Mouse (Mus musculus) MEL (cell line): ENCODE data around the gene Kif5a. TPM values are rescaled to one million over a fixed set of nuclear protein-coding genes. Genes with fewer than 3 reads are reported as not detected.

ENCODE experiments used
- DNase-seq: peaks from one replicate; pipeline ENCODE4 v3.0.0; 2011; ENCODE audit warnings: low read depth, low spot score
- H3K27ac ChIP-seq: 2 replicates; pipeline ENCODE4 v1.5.1; 2012; ENCODE audit warnings: low read depth, mild to moderate bottlenecking, control low read depth, low read length, moderate library complexity; ENCODE audit not compliant: control insufficient read depth
- H3K27me3 ChIP-seq, 2 experiments: fragments of 150-350 bp in 1 of 2; sonication (generic) in 1 of 2; 2 replicates each; pipeline ENCODE4 v1.6.1; 2012; ENCODE audit warnings: low read length in 2 of 2, mild to moderate bottlenecking in 2 of 2, improper control_type of control experiment in 1 of 2, moderate library complexity in 1 of 2; ENCODE audit not compliant: insufficient read depth in 2 of 2, control insufficient read depth in 1 of 2
- H3K36me3 ChIP-seq, 2 experiments: 2 replicates each; pipeline ENCODE4 v1.6.1; 2012 to 2014; ENCODE audit warnings: low read length in 2 of 2, improper control_type of control experiment in 1 of 2, inconsistent platforms in 1 of 2, mild to moderate bottlenecking in 1 of 2; ENCODE audit not compliant: insufficient read depth in 2 of 2, control insufficient read depth in 1 of 2
- H3K4me1 ChIP-seq, 2 experiments: fragments of 150-350 bp in 1 of 2; sonication (generic) in 1 of 2; 2 replicates each; pipeline ENCODE4 v1.6.1; 2012; ENCODE audit warnings: low read length in 2 of 2, improper control_type of control experiment in 1 of 2, mild to moderate bottlenecking in 1 of 2; ENCODE audit not compliant: insufficient read depth in 2 of 2, control insufficient read depth in 1 of 2
- H3K4me3 ChIP-seq, 2 experiments: fragments of 150-350 bp in 1 of 2; sonication (generic) in 1 of 2; 2 replicates each; pipeline ENCODE4 v1.5.1; 2012; ENCODE audit warnings: low read depth in 2 of 2, low read length in 2 of 2, mild to moderate bottlenecking in 2 of 2, moderate library complexity in 2 of 2, control low read depth in 1 of 2, improper control_type of control experiment in 1 of 2; ENCODE audit not compliant: control insufficient read depth in 1 of 2, insufficient read depth in 1 of 2
- H3K79me2 ChIP-seq: 2 replicates; pipeline ENCODE4 v1.6.1; 2012; ENCODE audit warnings: mild to moderate bottlenecking, low read length, moderate library complexity; ENCODE audit not compliant: control insufficient read depth, poor library complexity, insufficient read depth
- H3K9ac ChIP-seq: 2 replicates; pipeline ENCODE4 v1.6.1; 2012; ENCODE audit warnings: low read depth, mild to moderate bottlenecking, control low read depth, low read length, moderate library complexity; ENCODE audit not compliant: control insufficient read depth, poor library complexity, severe bottlenecking
- H3K9me3 ChIP-seq: fragments of 150-350 bp; sonication (generic); replicated peaks from 2 replicates; pipeline ENCODE4 v1.6.1; 2012; ENCODE audit warnings: mild to moderate bottlenecking, low read length, improper control_type of control experiment, moderate library complexity; ENCODE audit not compliant: insufficient read depth
- CHD1 ChIP-seq: IDR thresholded peaks from 2 replicates; pipeline ENCODE4 v1.6.1; 2012; ENCODE audit warnings: low read depth, mild to moderate bottlenecking, inconsistent platforms, low read length, improper control_type of control experiment
- CHD2 ChIP-seq: IDR thresholded peaks from 2 replicates; pipeline ENCODE4 v1.6.1; 2011; ENCODE audit warnings: low read length, improper control_type of control experiment
- CTCF ChIP-seq, 3 experiments: IDR thresholded peaks in 2 of 3; conservative IDR thresholded peaks in 1 of 3; 2 replicates each; pipeline ENCODE4 v1.5.1; 2011 to 2012; ENCODE audit warnings: low read length in 3 of 3, low read depth in 2 of 3, mild to moderate bottlenecking in 2 of 3, improper control_type of control experiment in 1 of 3, inconsistent platforms in 1 of 3, mixed read lengths in 1 of 3, moderate library complexity in 1 of 3; ENCODE audit not compliant: control insufficient read depth in 1 of 3, insufficient read depth in 1 of 3, poor library complexity in 1 of 3, severe bottlenecking in 1 of 3
- EP300 ChIP-seq, 2 experiments: IDR thresholded peaks; 2 replicates each; pipeline ENCODE4 v1.6.1; 2011; ENCODE audit warnings: improper control_type of control experiment in 2 of 2, low read length in 2 of 2, low read depth in 1 of 2, mild to moderate bottlenecking in 1 of 2
- GABPA ChIP-seq: IDR thresholded peaks from 2 replicates; pipeline ENCODE4 v1.6.1; 2012; ENCODE audit warnings: low read depth, mild to moderate bottlenecking, inconsistent platforms, low read length, improper control_type of control experiment, moderate library complexity
- GATA1 ChIP-seq: IDR thresholded peaks from 2 replicates; pipeline ENCODE4 v1.6.1; 2011; ENCODE audit warnings: low read depth, low read length, improper control_type of control experiment
- HCFC1 ChIP-seq: IDR thresholded peaks from 2 replicates; pipeline ENCODE4 v1.6.1; 2012; ENCODE audit warnings: low read depth, mild to moderate bottlenecking, inconsistent platforms, low read length, improper control_type of control experiment, moderate library complexity
- MAZ ChIP-seq: IDR thresholded peaks from 2 replicates; pipeline ENCODE4 v1.6.1; 2012; ENCODE audit warnings: low read depth, mild to moderate bottlenecking, inconsistent platforms, low read length, improper control_type of control experiment
- MEF2A ChIP-seq: IDR thresholded peaks from 2 replicates; pipeline ENCODE4 v1.6.1; 2014; ENCODE audit warnings: low read depth, mild to moderate bottlenecking, inconsistent platforms, low read length, improper control_type of control experiment; ENCODE audit not compliant: poor library complexity, insufficient replicate concordance, severe bottlenecking; ENCODE audit errors: extremely low read depth
- MXI1 ChIP-seq: IDR thresholded peaks from 2 replicates; pipeline ENCODE4 v1.6.1; 2011; ENCODE audit warnings: mild to moderate bottlenecking, low read depth, low read length, improper control_type of control experiment
- MYB ChIP-seq: IDR thresholded peaks from 2 replicates; pipeline ENCODE4 v1.6.1; 2011; ENCODE audit warnings: mild to moderate bottlenecking, low read depth, low read length, improper control_type of control experiment
- MYC ChIP-seq: IDR thresholded peaks from 2 replicates; pipeline ENCODE4 v1.6.1; 2011; ENCODE audit warnings: low read depth, mild to moderate bottlenecking, low read length, improper control_type of control experiment, moderate library complexity
- NRF1 ChIP-seq: IDR thresholded peaks from 2 replicates; pipeline ENCODE4 v1.6.1; 2014; ENCODE audit warnings: low read depth, mild to moderate bottlenecking, inconsistent platforms, low read length, improper control_type of control experiment, moderate library complexity; ENCODE audit not compliant: poor library complexity, insufficient read depth, severe bottlenecking
- POLR2A ChIP-seq, 2 experiments: IDR thresholded peaks; 2 replicates each; pipeline ENCODE4 v1.6.1; 2011 to 2012; ENCODE audit warnings: low read length in 2 of 2, mild to moderate bottlenecking in 2 of 2, control low read depth in 1 of 2, improper control_type of control experiment in 1 of 2, low read depth in 1 of 2, moderate library complexity in 1 of 2; ENCODE audit not compliant: control insufficient read depth in 1 of 2, insufficient read depth in 1 of 2, poor library complexity in 1 of 2
- POLR2AphosphoS2 ChIP-seq: IDR thresholded peaks from 2 replicates; pipeline ENCODE4 v1.6.1; 2011; ENCODE audit warnings: low read length, improper control_type of control experiment
- RAD21 ChIP-seq: IDR thresholded peaks from 2 replicates; pipeline ENCODE4 v1.6.1; 2011; ENCODE audit warnings: mild to moderate bottlenecking, low read depth, low read length, improper control_type of control experiment
- RCOR1 ChIP-seq: IDR thresholded peaks from 2 replicates; pipeline ENCODE4 v1.6.1; 2012; ENCODE audit warnings: low read depth, mild to moderate bottlenecking, inconsistent platforms, low read length, improper control_type of control experiment
- SMC3 ChIP-seq: IDR thresholded peaks from 2 replicates; pipeline ENCODE4 v1.6.1; 2011; ENCODE audit warnings: low read depth, low read length, improper control_type of control experiment
- USF1 ChIP-seq: IDR thresholded peaks from 2 replicates; pipeline ENCODE4 v1.6.1; 2014; ENCODE audit warnings: low read depth, mild to moderate bottlenecking, inconsistent platforms, low read length, improper control_type of control experiment, moderate library complexity
- USF2 ChIP-seq, 2 experiments: IDR thresholded peaks; 2 replicates each; pipeline ENCODE4 v1.6.1; 2011 to 2012; ENCODE audit warnings: improper control_type of control experiment in 2 of 2, low read length in 2 of 2, borderline replicate concordance in 1 of 2, inconsistent platforms in 1 of 2, low read depth in 1 of 2, mild to moderate bottlenecking in 1 of 2; ENCODE audit not compliant: insufficient read depth in 1 of 2
- ZKSCAN1 ChIP-seq: IDR thresholded peaks from 2 replicates; pipeline ENCODE4 v1.6.1; 2012; ENCODE audit warnings: low read depth, mild to moderate bottlenecking, inconsistent platforms, low read length, improper control_type of control experiment, moderate library complexity
- ZNF384 ChIP-seq: IDR thresholded peaks from 2 replicates; pipeline ENCODE4 v1.6.1; 2012; ENCODE audit warnings: low read depth, mild to moderate bottlenecking, inconsistent platforms, low read length, improper control_type of control experiment
- polyA plus RNA-seq, 2 experiments: library from polyadenylated mRNA; stranded (reverse) in 1 of 2; unstranded in 1 of 2; fragments of >175 nt in 1 of 2; fragments of >200 nt in 1 of 2; gene quantifications; 2 replicates each; pipeline versions ENCODE4 v1.2.1 to v1.2.4; 2012; ENCODE audit warnings: low replicate concordance in 2 of 2, low read depth in 1 of 2; ENCODE audit not compliant: insufficient read length in 2 of 2, insufficient read depth in 1 of 2, missing spikeins in 1 of 2
- total RNA-seq: library from RNA; depleted of rRNA; stranded (reverse); fragments of 300-350 nt; gene quantifications from 2 replicates; pipeline ENCODE4 v1.2.3, GENCODE M21; 2012

Kif5a gene
- total and polyA plus RNA-seq, 3 experiments = 0.42 to 1.3 TPM; not detected in 1

GRCm38 (mm10) chr10:127250810-127251209 is 12.3 kb downstream of the Kif5a start:
- Histone ChIP-seq H3K79me2 (no peaks in the 10 kb centered on the region), H3K4me1 (no peaks in the 10 kb centered on the region), H3K4me3 (no peak overlapping the region), H3K27ac (no peak overlapping the region), H3K27me3 (no peaks in the 10 kb centered on the region), H3K9me3 (no peaks in the 10 kb centered on the region), H3K9ac (no peak overlapping the region), H3K36me3 (no peaks in the 10 kb centered on the region)
- DNase-seq = no peak
- TF ChIP-seq USF1 (no peak), RCOR1 (no peak), MYC (no peak), USF2 (IDR thresholded peaks at IDR 0.05; ENCODE audit: borderline replicate concordance in 1 of 2, insufficient read depth in 1 of 2, low read depth in 1 of 2, low read length in 2 of 2) (no peak), GABPA (no peak), RAD21 (no peak), MAZ (no peak), CHD1 (no peak), CHD2 (no peak), POLR2A (IDR thresholded peaks at IDR 0.05; ENCODE audit: control insufficient read depth in 1 of 2, insufficient read depth in 1 of 2, low read depth in 1 of 2, low read length in 2 of 2, poor library complexity in 1 of 2) (no peak), NRF1 (no peak)

- no peak overlapping the region for H3K27ac ChIP-seq
- no peaks in the 10 kb centered on the region for H3K36me3 ChIP-seq
- TF ChIP-seq RAD21 (no peak), EP300 (IDR thresholded peaks at IDR 0.05; ENCODE audit: low read depth in 1 of 2, low read length in 2 of 2) (no peak), ZNF384 (no peak), SMC3 (no peak), POLR2AphosphoS2 (no peak), HCFC1 (no peak), ZKSCAN1 (no peak), POLR2A (IDR thresholded peaks at IDR 0.05; ENCODE audit: control insufficient read depth in 1 of 2, insufficient read depth in 1 of 2, low read depth in 1 of 2, low read length in 2 of 2, poor library complexity in 1 of 2) (no peak), GATA1 (no peak), CTCF (IDR thresholded peaks at IDR 0.05 in 2 of 3, conservative IDR thresholded peaks at IDR 0.05 in 1 of 3; ENCODE audit: control insufficient read depth in 1 of 3, insufficient read depth in 1 of 3, low read depth in 2 of 3, low read length in 3 of 3, poor library complexity in 1 of 3, severe bottlenecking in 1 of 3) (no peak), MXI1 (no peak), MYC (no peak), MAZ (no peak), MYB (no peak), MEF2A (no peak)
- H3K27me3 ChIP-seq = no peaks in the 10 kb centered on the region
- H3K79me2 ChIP-seq = no peaks in the 10 kb centered on the region
- H3K9ac ChIP-seq = no peak overlapping the region
- no peaks in the 10 kb centered on the region for H3K4me1 ChIP-seq
- no peak overlapping the region for H3K4me3 ChIP-seq
- DNase-seq = no peak
- H3K9me3 ChIP-seq = no peaks in the 10 kb centered on the region
These were observed 24.8 kb downstream of the Kif5a start for GRCm38 (mm10) chr10:127238241-127238824.
